Comparison of ENCODE assay signal across 8 mouse cellular contexts in genomic region chr7:142850681-142851080, GRCm38 (mm10).
DNase-seq lines count a peak whose midpoint lies in the region; ATAC-seq and TF ChIP-seq lines count a peak whose summit lies in the region.

No protein-coding gene starts in this region.

- H3K27ac ChIP-seq in kidney, postnatal 0 days, result no peak overlapping the region
- no peak overlapping the region for H3K27ac ChIP-seq in lung, embryonic 14.5 days (ENCODE audit: low read depth)

- H3K9ac ChIP-seq in kidney, postnatal 0 days (ENCODE audit: low read depth, low read length), result no peak overlapping the region
- no peak overlapping the region for H3K9ac ChIP-seq in lung, embryonic 14.5 days

- ATAC-seq in common myeloid progenitor, adult 5-6 weeks (replicated peaks; ENCODE audit: low read depth, poor library complexity, severe bottlenecking), result peak; percentile 93
- no peak for ATAC-seq in kidney, postnatal 0 days (replicated peaks; ENCODE audit: low FRiP score, low read depth)
- no peak for ATAC-seq in lung, embryonic 14.5 days (ENCODE audit: insufficient read depth)

- H3K36me3 ChIP-seq in kidney, postnatal 0 days (ENCODE audit: insufficient read depth, low read length), result no peaks in the 10 kb centered on the region
- no peaks in the 10 kb centered on the region for H3K36me3 ChIP-seq in lung, embryonic 14.5 days (ENCODE audit: insufficient read depth)

- no peaks in the 10 kb centered on the region for H3K27me3 ChIP-seq in kidney, postnatal 0 days (ENCODE audit: insufficient read depth, low read length)
- H3K27me3 ChIP-seq in lung, embryonic 14.5 days (ENCODE audit: insufficient read depth, low read length), result no peaks in the 10 kb centered on the region

- WGBS in kidney, postnatal 0 days, result 11% methylated on average over 6 of the region's 6 CpGs
- 16% methylated on average over 6 of the region's 6 CpGs for WGBS in lung, embryonic 14.5 days

- H3K4me2 ChIP-seq in kidney, postnatal 0 days (ENCODE audit: low read length), result no peak overlapping the region
- H3K4me2 ChIP-seq in lung, embryonic 14.5 days, result no peak overlapping the region

- H3K4me3 ChIP-seq in kidney, postnatal 0 days (replicated peaks; ENCODE audit: low read depth, low read length), result no peak overlapping the region
- H3K4me3 ChIP-seq in lung, embryonic 14.5 days (ENCODE audit: low read depth, low read length), result no peak overlapping the region

- TF ChIP-seq CTCF in kidney, postnatal 0 days (IDR thresholded peaks at IDR 0.05; ENCODE audit: low read depth), result peak; percentile 86
- TF ChIP-seq CTCF in lung, embryonic 14.5 days (IDR thresholded peaks at IDR 0.05; ENCODE audit: low read depth), result peak; percentile 74

- no peaks in the 10 kb centered on the region for H3K9me3 ChIP-seq in kidney, postnatal 0 days (replicated peaks; ENCODE audit: low read length)
- H3K9me3 ChIP-seq in lung, embryonic 14.5 days (ENCODE audit: low read depth, low read length), result no peaks in the 10 kb centered on the region

- peak; percentile 2 to 25 for DNase-seq in heart, adult 18-20 months
- DNase-seq in heart, adult 8-10 months (ENCODE audit: low spot score), result no peak
- DNase-seq in urinary bladder, postnatal 14 days (ENCODE audit: low spot score), result peak; percentile 5
- DNase-seq in urinary bladder, adult 2 months (ENCODE audit: low spot score), result no peak
- DNase-seq in kidney, postnatal 0 days (ENCODE audit: low spot score), result peak; percentile 72
- peak; percentile 70 for DNase-seq in lung, embryonic 14.5 days
- DNase-seq in thymus, postnatal 4 days, result peak; percentile 43

- H3K4me1 ChIP-seq in kidney, postnatal 0 days (replicated peaks; ENCODE audit: insufficient read depth, low read length), result no peaks in the 10 kb centered on the region
- no peaks in the 10 kb centered on the region for H3K4me1 ChIP-seq in lung, embryonic 14.5 days (ENCODE audit: insufficient read depth)

Comparison
In these comparisons a context has a peak if more than half of its experiments do, and no peak if none do; other contexts are left out.
1. DNase-seq: peak in heart, adult 18-20 months (2 of 2), urinary bladder, postnatal 14 days (single experiment), kidney, postnatal 0 days (single experiment), lung, embryonic 14.5 days (single experiment) and thymus, postnatal 4 days (single experiment); none in heart, adult 8-10 months (single experiment) and urinary bladder, adult 2 months (single experiment).